Mouse (Mus musculus) kidney, postnatal 36 days (tissue): ENCODE data around the gene Mob3b.
"Not testable (repeated sequence)": the region's sequence is repeated elsewhere in the genome, so short reads cannot be mapped to it uniquely, and the experiment has no call there.

Source experiments
- DNase-seq, 2 experiments: peaks; one replicate each; pipeline ENCODE4 v3.0.0; 2021 to 2022; ENCODE audit warnings: mixed read lengths in 2 of 2

The Mob3b gene

GRCm38 (mm10) chr4:34960781-34961560 lies 196.3 kb downstream of the Mob3b start:
- DNase-seq, result peak; percentile 28 to 52

DNA sequence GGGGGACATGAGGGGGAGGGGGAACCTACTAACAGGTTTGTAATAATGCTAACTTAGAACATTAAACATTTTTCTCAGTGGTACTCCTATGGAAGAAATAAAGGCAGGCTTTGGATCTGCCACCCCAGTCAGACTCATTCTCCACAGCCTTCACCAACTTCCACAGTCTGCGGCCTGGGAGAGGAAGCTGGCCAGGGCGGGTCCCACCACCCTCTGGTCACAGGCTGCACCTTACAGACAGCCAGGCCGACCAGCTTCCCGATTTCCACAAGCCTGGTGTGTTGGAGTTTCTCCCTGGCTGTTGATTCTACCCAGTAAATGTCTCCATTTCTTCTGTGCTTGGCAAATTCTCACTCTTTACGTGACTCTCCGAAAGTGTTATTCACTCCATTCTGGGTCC lies 197.8 kb downstream of the Mob3b start:
- no peak for DNase-seq

DNA sequence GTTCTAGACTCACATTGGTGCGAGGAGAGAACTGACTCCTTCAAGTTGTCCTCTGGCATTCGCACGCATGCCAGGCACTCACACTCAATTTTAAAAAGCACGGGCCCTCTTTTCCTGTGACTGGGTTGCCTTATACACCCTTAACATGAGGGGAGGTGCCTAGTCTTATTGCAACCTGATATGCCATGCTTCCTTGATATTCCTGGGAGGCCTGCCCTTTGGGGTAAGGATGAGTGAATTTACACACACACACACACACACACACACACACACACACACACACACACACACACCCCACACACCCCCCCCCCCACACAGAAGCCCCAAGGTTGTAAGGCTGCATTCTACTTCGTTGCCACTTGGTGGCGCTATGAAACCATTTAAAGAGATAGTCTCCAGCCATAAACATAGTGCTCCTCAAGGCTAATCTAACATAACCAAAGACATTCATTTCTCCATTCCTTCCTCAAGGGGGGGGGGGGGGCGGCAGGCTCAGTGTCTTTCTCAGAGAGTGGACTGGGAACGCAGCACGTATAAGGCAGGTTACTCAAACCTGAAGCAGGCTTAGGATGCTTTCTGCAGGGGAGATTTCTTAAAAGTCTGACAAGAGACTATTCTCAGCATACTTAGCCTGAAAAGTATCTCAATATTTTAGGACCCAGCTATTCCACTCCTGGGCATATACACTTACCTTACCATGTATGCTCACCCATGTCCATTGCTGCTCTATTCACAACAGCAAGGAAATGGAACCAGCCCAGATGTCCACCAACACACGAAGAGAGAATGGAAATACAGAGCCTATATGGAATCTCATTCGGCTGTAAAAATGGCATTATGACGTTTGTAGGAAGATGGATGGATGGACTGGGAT lies 198.9 kb downstream of the Mob3b start:
- DNase-seq, result peak; percentile 62 to 72

DNA sequence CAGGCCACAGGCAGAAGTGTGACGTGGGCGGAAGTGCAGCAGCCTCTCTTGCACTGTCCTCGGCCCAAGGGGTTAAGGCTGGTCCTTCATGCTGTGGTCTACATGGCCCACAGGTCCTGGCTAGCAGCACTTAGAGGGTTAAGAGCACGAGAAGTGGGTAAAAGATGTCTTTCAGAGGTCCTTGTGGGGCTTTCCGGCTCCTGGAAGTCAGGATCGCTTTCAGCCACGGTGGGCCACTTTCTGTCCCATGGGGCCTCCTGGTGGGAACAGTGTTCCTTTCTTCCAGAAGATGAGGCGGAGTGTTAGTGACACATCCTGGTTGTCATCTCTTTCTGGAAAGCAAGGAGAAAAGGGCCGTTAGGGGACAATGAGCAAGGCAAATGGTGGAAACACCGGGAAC lies 203.6 kb downstream of the Mob3b start:
- DNase-seq, result no peak

DNA sequence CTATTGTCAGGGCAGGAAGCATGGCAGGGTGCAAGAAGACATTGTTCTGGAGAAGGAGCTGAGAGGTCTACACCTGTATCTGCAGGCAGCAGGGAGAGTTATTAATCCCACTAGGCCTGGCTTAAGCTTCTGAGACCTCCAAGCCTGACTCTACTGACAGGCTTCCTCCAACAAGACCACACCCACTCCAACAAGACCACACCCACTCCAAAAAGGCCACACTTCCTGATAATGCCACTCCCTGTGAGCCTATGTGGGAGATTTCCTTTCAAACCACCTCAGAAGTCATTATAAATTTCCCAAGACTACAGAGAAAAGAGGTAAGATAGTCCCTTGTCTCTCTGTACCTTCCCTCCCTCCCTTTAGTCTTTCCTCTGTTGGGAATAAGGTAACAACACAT lies 210.1 kb downstream of the Mob3b start:
- DNase-seq, result no peak

- DNase-seq, result no peak
Observed at GRCm38 (mm10) chr4:34941046-34941445, 216.2 kb downstream of the Mob3b start.

GRCm38 (mm10) chr4:34928386-34928785 lies 228.9 kb downstream of the Mob3b start:
- DNase-seq, result not testable (repeated sequence)

DNA sequence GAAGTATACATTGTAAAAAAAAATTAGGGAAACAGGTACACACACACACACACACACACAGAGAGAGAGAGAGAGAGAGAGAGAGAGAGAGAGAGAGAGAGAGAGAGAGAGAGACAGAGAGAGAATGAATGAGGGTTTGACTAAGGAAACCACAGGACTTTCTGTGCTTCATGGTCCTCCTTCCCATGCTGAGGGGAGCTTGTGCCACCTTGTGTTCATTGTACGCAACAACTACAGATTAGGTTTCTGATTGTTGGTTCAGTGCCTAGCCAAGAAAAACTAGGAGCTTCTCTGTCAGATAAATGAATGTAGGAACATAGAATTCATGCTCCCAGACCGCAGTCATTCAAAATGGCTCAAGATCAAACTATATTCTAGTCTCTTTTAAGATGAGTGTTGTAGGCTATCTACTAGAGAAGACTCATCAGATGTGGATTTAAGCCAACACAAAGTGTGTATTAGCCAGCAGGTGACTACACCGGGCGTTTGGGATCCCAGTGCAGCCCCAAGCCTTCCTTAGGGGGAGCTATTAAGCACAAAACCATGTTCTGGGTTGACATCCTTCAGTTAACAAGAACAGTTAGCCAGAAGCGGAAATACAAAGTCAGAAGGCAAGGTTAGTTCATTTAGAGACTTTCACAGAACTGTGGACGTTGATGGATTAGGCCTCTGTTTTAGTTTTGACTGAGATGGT lies 235.0 kb downstream of the Mob3b start:
- DNase-seq, result peak; percentile 52 to 62

DNA sequence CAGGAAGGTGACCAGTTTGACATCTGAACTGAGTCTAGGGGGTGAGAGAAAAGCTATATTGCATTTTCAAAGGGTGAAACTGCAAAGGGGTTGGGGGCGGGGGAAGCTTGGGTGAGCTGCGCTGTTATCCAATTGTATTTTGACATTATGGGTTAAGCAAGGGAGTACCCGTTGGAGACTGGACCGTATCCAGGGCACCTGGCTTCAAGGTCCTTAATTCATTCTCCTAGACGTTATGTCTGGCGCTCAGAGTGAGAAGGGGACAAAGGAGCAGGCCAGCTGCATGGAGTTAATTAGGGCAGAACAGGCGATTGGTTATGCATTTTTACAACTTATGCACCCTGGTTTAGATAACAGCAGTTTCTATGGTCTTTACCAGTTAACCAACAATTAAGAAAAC lies 239.9 kb downstream of the Mob3b start:
- DNase-seq, result no peak

GRCm38 (mm10) chr4:34912171-34912570 lies 245.1 kb downstream of the Mob3b start:
- DNase-seq, result no peak

DNA sequence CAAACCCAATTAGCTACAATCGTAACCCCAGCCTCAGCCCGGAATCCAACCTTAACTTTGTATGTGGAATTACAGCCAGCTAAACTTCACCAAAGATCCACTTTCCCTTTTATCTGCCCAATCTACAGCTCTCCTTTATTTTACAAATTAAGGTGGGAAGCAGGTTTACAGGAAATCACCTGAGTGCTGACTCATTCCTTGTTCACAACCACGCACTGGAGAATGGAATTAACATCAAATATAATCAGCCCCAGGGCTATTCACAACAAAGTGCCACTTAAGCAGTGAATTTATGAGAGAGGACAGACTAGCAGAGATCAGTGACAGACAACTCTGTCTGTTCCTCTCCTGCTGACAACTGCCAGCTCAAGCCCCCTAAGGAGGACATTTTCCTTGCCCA lies 245.9 kb downstream of the Mob3b start:
- DNase-seq, result no peak

GRCm38 (mm10) chr4:34908127-34908526 lies 249.2 kb downstream of the Mob3b start:
- DNase-seq, result peak; percentile 6 to 16

DNA sequence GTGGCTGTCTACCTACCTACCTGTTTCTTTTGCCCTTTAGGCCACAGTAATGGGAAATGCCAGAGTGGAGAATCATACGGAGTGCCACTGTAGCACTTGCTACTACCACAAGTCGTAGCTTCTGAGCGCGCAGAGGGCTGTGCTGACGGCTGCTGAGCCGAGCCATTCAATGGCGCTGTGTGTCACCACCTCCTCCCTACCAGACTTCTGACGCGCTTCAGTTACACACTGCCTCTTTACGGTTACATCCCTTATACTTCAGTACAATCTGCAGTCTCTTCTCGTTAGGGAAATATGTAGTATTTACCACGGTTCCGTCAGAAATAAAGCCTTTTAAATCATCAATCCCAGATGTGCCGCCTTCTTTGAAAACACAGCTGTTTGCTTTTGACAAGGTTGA lies 250.3 kb downstream of the Mob3b start:
- DNase-seq, result no peak

DNA sequence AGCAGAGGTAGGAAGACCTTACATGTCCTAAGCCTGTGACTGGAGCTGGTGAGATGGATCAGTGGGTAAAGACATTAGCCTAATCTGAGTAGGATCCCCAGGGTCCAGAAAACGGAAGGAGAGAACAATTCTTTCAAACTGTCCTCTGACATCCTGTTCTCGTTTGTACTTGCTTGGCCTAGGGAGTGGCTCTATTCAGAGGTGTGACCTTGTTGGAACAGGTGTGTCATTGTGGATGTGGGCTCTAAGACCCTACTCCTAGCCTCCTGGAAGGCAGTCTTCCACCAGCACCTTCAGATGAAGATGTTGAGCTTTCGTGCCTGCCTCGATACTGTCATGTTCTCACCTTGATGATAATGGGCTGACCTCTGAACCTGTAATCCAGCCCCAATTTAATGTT lies 251.1 kb downstream of the Mob3b start:
- no peak for DNase-seq

DNA sequence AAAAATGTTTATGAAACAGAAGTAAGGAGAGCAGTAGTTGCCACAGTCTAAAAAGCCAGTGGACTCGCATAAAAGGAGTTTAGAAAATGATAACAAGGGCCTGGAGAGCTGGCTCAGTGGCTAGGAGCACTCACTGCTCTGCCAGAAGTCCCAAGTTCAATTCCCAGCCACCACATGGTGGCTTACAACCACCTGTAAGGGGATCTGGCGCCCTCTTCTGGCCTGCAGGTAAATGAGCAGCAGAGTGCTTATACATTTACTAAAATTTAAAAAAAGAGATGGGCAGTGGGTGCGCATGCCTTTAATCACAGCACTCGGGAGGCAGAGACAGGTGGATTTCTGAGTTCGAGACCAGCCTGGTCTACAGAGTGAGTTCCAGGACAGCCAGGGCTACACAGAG lies 251.9 kb downstream of the Mob3b start:
- peak in 1 of 2 experiments; percentile 66 for DNase-seq

DNA sequence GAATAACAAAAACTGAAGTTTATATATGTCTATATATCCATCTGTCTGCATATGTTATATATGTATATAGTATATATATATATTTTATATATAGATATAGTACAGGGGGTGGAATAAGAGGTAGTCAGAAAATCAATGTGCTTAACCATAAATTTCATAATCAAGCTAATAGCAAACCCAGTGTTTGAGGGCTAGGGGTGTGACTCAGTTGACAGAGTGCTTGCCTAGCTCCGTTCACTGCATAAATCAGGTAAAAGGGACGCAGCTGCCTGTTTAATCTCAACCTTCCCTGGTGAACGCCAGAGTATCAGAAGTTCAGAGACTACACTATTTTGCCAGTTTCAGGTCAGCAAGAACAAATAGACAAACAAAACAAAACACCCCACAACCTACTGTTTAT lies 255.7 kb downstream of the Mob3b start:
- DNase-seq, result not testable (repeated sequence)

DNA sequence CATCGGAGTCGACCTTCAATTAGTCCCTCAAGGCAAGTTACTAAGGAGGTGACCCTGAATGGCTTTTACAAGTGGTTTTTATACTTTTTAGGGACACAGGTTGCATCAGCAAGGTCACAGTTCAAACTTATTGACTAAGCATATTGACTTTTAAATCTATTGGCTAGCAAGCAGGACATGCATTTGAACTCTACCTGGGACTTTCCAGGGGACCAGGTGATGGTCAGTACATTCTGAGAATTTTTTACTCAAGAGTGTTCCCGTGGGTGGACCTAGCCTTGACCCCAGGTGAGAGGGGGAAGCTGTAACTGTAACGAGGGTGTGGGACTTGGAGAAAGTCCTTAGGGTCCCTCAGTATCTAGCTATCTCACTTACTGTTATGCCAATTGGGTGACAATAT lies 256.1 kb downstream of the Mob3b start:
- no peak for DNase-seq

DNA sequence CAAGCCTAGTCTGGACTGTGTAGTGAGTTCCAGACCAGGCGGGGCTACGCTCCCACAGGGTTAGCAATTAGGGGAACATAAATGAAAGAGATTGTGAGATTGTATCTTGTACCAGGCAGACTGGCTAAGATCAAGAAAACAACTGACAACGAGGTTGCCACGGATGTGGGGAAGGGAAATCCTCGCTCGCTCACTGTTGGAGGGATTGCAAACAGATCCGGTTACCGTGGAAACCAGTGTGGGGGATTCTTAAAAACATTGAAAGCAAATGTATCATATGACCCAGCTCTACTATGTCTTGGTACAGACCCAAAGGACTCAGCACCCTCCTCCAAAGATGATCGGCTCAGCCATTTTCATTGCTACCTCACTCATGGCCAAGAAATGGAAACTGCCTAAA lies 257.1 kb downstream of the Mob3b start:
- no peak for DNase-seq

- no peak for DNase-seq
Observed at GRCm38 (mm10) chr4:34899322-34899721, 258.0 kb downstream of the Mob3b start.
